Mouse (Mus musculus): Measurements from ENCODE around the gene Ralbp1.

DNA sequence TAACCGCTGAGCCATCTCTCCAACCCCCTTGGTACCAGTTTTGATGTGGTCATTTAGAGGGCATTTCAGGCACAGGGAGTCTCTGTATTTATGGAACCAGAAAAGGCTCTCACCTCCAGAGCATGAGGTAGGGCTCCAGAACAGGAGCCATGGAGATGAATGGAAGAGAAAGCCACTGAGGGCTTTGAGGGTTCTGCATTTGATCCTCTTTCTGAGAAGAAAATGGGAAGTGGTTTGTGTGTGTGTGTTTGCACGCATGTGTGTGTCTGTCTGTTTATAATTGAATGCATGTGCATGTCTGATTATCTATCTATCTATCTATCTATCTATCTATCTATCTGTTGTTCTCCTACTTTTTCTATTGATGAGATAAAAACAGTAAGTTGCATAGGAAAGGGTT is 26.6 kb upstream of the Ralbp1 start:
- TF ChIP-seq CTCF (IDR thresholded peaks at IDR 0.05; ENCODE audit: low read depth), result no peak
- no peak for TF ChIP-seq EP300 (IDR thresholded peaks at IDR 0.05; ENCODE audit: low read depth)
